Mouse (Mus musculus) mouse trophoblast stem cell (cell line): Measurements from ENCODE around the gene Zfp488.

Experiments
- in situ Hi-C, 2 experiments: fragments of 300-500 bp; cut with MseI, MboI; formaldehyde crosslinking; loops; 2 replicates in 1 of 2; 3 replicates in 1 of 2; pipeline ENCODE4 v1.15.1; 2025

Gene Zfp488

GRCm38 (mm10) chr14:33978604-33979059 is at the start of gene Zfp488:
Gene Zfp488, minus strand, starts transcription at chr14:33978764.
- in situ Hi-C loops = no loop called here

DNA sequence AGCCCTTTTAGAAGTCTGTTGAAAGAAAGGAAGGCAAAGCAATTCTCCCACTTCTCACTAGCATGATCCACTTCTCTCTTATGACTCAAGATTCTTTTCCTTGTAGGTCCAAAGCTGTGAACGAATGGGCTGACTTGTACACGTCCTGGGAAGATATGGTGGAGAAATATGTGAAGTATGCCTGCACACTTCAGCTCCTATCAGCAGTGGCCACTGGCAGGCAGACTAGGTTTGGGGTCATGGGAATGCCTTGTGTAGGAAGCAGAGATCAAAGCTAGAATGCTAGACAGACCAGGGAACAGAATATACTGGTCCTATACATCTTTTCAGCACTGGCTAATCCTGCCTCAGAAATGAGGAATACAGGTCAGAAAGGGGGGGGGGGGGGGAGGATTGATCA is 48.1 kb upstream of the Zfp488 start:
- in situ Hi-C loops = no loop called here

DNA sequence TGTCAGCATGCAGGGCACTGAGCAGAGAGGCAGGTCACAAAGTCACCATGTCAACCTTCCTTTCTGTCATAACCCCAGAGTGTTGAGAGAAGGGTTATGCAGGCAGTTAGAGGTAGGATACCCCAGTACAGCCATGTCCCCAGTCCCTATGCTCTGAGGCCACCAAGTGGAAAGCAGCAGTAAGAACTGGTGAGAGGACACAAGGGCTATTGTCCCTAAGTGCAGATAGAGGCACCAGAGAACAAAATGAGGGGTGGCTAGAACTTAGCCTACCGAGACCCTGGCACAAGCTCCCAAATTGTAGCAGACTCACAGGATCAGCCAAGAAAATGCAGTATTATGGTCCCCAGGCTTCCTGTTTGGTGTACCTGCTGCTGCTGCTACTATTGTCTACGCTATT is 38.4 kb upstream of the Zfp488 start:
- in situ Hi-C loops = no loop called here

DNA sequence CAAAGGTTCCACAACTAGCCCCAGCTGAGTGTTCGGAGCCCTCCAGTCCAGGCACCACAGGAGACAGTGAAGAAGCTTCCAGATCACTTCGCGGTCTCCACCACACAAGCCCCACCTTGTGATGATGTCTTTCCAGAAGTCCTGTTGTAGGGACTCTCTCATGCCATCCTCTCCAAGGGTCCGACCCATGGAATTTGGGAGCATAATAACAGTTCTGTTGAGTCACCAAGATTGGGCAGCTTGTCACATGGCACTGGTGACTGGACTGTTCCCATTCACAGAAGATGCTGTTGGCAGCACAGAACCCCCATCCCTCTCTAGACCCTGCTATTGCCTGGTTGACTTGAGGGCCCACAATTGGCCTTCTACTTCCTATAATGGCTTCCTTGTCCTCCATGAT is 37.8 kb upstream of the Zfp488 start, which contains the start of gene Gm5460:
Gene Gm5460, plus strand, starts transcription at position 378 of the 400 bp plus-strand sequence.
- in situ Hi-C loops = no loop called here

- in situ Hi-C loops = no loop called here
Measured at GRCm38 (mm10) chr14:34015063-34015462, 36.5 kb upstream of the Zfp488 start, which contains the start of gene Gm30083. Gene Gm30083, minus strand, starts transcription at chr14:34015182.

GRCm38 (mm10) chr14:34002358-34002757 is 23.8 kb upstream of the Zfp488 start:
- in situ Hi-C loops = no loop called here

DNA sequence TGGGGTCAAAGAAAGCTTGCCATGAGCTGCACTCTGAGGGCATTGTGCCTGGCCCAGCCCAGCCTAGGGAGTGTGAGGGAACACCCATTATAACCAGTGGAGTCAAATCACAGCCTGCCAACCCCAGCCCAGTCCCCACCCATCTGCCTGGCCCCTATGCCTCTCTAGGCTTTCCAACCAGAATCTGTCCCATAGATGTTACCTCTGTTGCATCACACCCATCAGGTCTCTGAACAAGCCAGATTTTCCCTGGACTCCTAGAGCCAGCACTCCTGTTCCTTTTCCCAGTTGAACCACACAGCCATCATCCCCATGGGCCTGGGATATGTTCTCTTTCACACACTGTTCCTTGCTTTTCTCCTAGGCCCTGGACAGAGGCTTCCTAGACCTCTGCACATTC is 22.9 kb upstream of the Zfp488 start:
- in situ Hi-C loops = no loop called here

DNA sequence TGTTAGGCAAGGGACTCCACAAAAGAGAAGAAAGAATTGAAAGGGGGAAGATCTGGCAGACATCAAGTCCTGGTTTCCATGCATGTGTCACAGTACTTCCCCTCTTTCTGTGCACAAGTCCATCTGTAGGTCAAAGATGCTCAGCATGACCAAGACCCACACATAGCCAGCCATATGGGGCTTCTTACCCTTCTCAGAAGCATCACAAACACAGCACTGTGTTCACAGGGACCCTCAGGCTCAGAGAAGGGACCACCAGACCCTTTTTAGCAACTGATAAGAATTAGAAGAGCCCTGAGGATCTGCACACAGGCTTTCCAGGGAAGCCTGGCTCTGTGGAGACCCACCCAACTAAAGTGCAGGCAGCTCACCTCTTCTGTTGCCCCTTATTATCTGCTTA is 21.5 kb upstream of the Zfp488 start:
- in situ Hi-C loops = no loop called here

- in situ Hi-C loops = no loop called here
Measured at GRCm38 (mm10) chr14:33997427-33997826, 18.9 kb upstream of the Zfp488 start.

- in situ Hi-C loops = no loop called here
Measured at GRCm38 (mm10) chr14:33993521-33994289, 15.1 kb upstream of the Zfp488 start.

GRCm38 (mm10) chr14:33993051-33993450 is 14.5 kb upstream of the Zfp488 start:
- in situ Hi-C loops = no loop called here

GRCm38 (mm10) chr14:33991971-33992370 is 13.4 kb upstream of the Zfp488 start:
- in situ Hi-C loops = no loop called here

GRCm38 (mm10) chr14:33989201-33989600 is 10.6 kb upstream of the Zfp488 start:
- in situ Hi-C loops = no loop called here

GRCm38 (mm10) chr14:33977748-33978147 is 816 bp downstream of the Zfp488 start:
- in situ Hi-C loops = no loop called here

DNA sequence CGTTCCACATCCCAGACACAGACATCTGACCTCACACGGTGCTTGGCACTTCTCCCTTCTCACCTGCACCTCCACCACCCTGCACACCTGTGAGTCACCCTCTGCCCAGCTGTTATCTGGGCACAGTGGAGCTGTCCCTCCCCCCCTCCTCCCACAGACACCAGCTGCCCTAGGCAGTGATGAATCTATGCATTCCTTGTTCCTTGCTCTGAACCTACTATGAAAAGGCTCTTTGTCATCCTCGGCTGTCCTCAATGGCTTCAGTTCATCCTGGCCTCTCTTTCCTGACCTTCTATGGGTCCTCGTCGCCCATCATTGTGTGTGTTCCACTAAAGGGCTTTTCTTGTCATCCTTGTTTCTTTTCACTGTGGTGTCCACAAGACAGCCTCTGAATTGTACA is 3.8 kb downstream of the Zfp488 start:
- in situ Hi-C loops = no loop called here

GRCm38 (mm10) chr14:33972679-33973078 is 5.9 kb downstream of the Zfp488 start:
- in situ Hi-C loops = no loop called here

DNA sequence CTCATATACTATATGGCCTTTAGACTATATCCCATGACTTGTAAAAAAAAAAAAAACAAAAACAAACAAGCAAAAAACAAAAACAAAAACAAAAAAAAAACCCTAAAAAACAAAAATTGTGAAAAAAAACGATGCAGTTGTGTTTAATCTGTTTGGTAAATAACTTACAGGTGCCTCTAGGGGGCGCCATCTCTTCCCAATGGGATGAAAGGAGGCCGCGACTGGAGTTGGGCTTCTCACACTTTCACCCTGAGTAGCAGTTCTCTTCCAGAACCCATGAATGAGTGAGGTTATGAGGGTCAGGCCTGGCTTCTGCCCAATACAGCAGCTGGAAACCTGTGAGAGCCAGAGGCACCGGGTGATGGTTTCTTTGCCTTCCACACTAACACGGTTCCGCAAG is 12.9 kb downstream of the Zfp488 start:
- in situ Hi-C loops = loop anchor here in 1 of 2 experiments (10.0 kb wide), 1 partner anchor 109 kb away; no protein-coding TSS in a partner anchor

- in situ Hi-C loops = no loop called here
Measured at GRCm38 (mm10) chr14:33959341-33959740, 19.2 kb downstream of the Zfp488 start.

GRCm38 (mm10) chr14:33958841-33959240 is 19.7 kb downstream of the Zfp488 start:
- in situ Hi-C loops = no loop called here

GRCm38 (mm10) chr14:33958186-33958585 is 20.4 kb downstream of the Zfp488 start:
- in situ Hi-C loops = no loop called here

DNA sequence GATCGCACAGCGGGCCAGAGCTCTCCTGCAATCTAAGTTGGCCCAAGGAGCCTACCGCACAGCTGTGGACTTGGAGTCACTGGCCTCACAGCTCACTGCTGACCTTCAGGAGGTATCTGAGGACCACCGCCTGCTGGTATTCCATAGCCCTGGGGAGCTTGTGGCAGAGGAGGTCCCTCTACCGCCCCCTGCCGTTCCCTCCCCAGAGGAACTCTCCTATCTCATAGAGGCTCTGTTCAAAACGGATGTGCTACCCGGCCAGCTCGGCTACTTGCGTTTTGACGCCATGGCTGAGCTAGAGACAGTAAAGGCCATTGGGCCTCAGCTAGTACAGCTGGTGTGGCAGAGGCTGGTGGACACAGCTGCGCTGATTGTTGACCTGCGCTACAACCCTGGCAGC is 22.5 kb downstream of the Zfp488 start:
- in situ Hi-C loops = no loop called here

DNA sequence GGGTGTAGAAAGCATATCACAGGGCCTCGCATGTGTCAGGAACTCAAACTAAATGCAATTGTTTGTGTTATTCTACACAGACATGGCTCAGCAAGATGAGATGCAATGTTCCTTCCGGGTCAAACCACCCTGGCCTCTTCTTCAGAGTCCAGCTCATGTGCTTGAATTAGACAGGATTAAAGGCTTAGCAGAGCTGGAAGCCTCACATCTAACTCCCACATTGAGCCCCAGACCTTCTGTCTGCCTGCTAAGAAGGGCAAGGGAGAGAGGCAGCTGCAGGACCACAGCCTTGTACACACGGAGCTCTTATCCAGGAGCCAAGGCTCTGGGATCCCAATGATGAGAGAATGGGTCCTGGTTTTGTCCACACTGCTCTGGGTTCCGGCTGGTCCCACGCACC is 24.8 kb downstream of the Zfp488 start, which contains the start of gene Rbp3:
Gene Rbp3, plus strand, starts transcription at position 243 of the 400 bp plus-strand sequence.
- in situ Hi-C loops = no loop called here

DNA sequence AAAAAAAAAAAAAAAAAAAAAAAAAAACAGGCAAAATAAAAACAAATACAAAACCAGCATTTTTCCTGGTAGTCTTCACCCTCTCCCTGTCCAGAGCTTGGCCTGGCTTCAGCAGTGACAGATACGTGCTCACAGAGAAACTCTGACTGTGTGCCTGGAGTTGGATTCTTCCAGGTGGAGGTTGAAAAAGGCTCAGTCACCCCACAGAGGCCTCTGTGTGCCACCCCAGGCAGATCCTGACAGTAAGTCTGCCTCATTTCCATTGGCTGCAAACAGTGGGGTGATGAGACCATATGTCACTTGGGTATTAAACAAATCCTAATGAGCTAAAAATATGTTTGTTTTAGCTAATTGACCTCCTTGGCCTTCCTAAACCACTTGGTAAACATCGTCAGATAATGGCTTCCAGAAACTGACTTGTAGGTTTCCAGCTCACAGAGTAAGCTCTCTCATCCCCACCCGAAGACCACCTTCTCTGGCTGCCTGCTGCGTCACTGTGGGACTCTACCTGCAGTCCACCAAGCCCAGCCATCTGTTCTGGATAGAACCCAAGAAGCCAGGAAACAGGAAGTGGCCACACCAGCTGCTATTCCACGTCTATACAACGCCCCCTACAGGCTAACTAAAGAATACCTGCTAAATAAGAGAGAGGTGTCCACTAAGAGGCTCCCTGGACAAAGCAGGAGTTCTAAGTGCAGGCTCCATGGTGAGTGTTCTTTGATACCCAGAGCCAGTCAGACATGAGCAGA is 26.2 kb downstream of the Zfp488 start:
- in situ Hi-C loops = no loop called here
